Mouse (Mus musculus): ENCODE measurements around the gene Gm20388.

Gene Gm20388

GRCm38 (mm10) chr8:122979424-122979823 is 3068.8 kb downstream of the Gm20388 start:
- intact Hi-C loops (cut with DNase I), result no loop called here

- intact Hi-C loops (cut with DNase I), result no loop called here
Observed at GRCm38 (mm10) chr8:122979865-122980509, 3069.3 kb downstream of the Gm20388 start.

DNA sequence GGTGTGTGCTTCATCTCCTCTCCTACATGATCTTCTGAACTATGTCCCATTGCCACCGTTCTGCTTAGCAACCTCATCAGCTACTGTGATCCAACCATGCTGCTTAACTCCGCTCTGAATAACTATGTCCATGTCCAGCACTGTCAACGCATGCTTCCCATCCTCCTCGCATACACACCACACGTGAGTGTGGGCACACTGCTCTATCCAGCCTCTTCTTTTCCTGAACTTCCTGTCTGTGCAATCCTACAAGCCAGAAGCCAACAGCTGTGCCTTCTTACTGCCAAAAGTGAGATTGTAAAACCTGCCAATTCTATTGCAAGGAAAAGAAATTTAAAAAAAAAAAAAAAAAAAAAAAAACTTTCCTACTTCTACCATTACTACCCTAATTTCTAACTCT is 3071.0 kb downstream of the Gm20388 start:
- intact Hi-C loops (cut with DNase I), result no loop called here

GRCm38 (mm10) chr8:122983178-122983942 is 3072.7 kb downstream of the Gm20388 start:
- intact Hi-C loops (cut with DNase I), result no loop called here

DNA sequence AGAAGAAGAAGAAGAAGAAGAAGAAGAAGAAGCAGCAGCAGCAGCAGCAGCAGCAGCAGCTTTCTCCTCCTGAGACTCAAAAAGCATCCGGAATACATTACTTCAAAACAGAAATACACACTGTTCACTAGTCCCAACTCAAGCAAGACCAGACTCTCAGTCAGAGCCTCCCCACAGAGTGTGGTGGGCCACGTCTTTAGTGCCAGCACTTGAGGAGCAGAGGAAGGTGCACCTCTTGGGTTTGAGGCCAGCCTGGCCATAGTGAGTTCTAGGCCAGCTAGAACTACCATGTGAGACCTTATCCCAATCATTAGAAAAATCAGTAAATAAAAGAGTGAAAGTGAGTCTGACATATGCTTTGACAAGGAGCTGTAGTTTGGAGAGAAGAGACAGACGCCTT is 3073.5 kb downstream of the Gm20388 start:
- intact Hi-C loops (cut with DNase I), result no loop called here

GRCm38 (mm10) chr8:122986501-122987184 is 3076.0 kb downstream of the Gm20388 start:
- intact Hi-C loops (cut with DNase I), result loop anchor here (5.0 kb wide), 1 partner anchor 51 kb away; no protein-coding TSS in a partner anchor

GRCm38 (mm10) chr8:122987255-122987654 is 3076.6 kb downstream of the Gm20388 start:
- intact Hi-C loops (cut with DNase I), result loop anchor here (5.0 kb wide), 1 partner anchor 50 kb away; no protein-coding TSS in a partner anchor

- intact Hi-C loops (cut with DNase I), result loop anchor here (5.0 kb wide), 1 partner anchor 48 kb away; no protein-coding TSS in a partner anchor
Observed at GRCm38 (mm10) chr8:122988955-122989354, 3078.3 kb downstream of the Gm20388 start.

DNA sequence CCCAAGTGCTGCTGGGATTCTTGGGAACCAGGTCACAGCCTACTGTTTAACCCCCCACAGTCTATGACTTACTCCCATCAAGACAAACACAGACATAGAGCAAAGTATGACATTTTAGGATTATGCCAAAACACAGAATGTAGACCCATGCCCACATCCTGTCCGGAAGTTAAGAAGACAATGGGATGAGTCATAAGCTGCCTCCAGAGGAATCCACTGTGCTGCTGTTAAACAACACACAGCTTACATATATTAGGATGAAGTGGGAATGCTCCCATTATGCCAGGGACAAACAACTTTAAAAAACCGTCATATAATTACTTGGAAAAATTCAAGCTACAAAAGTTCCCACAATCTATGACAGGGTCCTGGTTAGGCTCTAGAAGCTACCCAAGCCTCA is 3079.3 kb downstream of the Gm20388 start:
- intact Hi-C loops (cut with DNase I), result loop anchor here (5.0 kb wide), 1 partner anchor 47 kb away; no protein-coding TSS in a partner anchor

DNA sequence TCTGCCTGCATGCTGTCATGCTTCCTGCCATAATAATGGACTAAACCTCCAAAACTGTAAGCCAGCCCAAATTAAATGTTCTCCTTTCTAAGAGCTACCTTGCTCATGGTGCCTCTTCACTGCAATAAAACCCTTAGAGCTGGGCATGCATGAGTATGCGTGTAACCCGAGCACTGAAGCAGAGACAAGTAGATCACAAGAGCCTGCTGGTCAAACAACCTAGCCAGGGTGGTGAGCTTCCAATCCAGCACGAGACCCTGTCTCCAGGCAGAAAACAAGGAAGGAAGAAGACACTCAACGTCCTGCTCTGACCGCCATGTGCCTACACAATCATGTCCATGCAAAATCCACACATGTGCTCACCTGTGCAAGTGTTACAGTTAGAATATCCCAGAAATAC is 3080.7 kb downstream of the Gm20388 start:
- intact Hi-C loops (cut with DNase I), result no loop called here

- intact Hi-C loops (cut with DNase I), result no loop called here
Observed at GRCm38 (mm10) chr8:122992296-122992695, 3081.7 kb downstream of the Gm20388 start.

GRCm38 (mm10) chr8:122993031-122993430 is 3082.4 kb downstream of the Gm20388 start:
- intact Hi-C loops (cut with DNase I), result no loop called here

GRCm38 (mm10) chr8:122993740-122994139 is 3083.1 kb downstream of the Gm20388 start:
- intact Hi-C loops (cut with DNase I), result no loop called here

GRCm38 (mm10) chr8:122997963-122998362 is 3087.3 kb downstream of the Gm20388 start:
- intact Hi-C loops (cut with DNase I), result no loop called here

- intact Hi-C loops (cut with DNase I), result no loop called here
Observed at GRCm38 (mm10) chr8:123000311-123000710, 3089.7 kb downstream of the Gm20388 start.

- intact Hi-C loops (cut with DNase I), result no loop called here
Observed at GRCm38 (mm10) chr8:123004033-123004922, 3093.6 kb downstream of the Gm20388 start.

DNA sequence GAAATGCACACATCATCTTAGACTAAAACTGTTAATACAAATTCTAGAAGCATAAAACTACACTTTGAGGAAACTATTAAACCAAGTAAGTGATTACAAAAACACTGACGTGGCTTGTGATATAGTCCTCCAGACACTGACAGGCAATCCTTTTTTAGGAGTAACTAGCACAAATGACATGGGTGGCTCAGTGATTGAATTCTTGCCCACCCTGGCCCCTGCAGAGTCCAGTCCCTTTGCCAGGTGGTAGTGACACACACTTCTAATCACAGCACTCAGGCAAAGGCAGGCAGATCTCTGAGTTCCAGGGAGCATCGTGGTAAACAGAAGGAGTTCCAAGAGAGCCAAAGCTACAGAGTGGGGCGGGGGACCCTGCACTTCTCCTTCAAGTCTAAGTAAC is 3094.7 kb downstream of the Gm20388 start:
- intact Hi-C loops (cut with DNase I), result no loop called here

- intact Hi-C loops (cut with DNase I), result no loop called here
Observed at GRCm38 (mm10) chr8:123005805-123006204, 3095.2 kb downstream of the Gm20388 start.

GRCm38 (mm10) chr8:123011321-123011720 is 3100.7 kb downstream of the Gm20388 start:
- intact Hi-C loops (cut with DNase I), result no loop called here

DNA sequence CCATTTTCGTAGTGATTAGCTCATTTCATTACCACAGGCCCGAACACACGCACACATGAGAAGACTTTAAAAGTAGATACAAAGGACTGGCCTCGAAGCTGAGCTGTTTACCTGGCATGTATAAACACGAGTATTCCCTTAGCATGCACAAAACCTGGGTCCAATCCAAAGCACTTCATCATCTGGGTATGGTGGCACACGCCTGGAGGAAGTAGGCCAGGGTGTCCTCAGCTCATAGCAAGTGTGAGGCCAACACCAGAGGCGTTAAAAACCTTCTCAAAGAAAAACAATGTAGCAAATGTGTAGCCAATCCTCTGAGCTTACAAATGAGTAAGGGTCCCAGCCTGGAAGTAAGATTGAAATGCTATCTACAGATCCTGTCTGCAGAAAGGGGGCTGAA is 3103.8 kb downstream of the Gm20388 start:
- intact Hi-C loops (cut with DNase I), result no loop called here

- intact Hi-C loops (cut with DNase I), result no loop called here
Observed at GRCm38 (mm10) chr8:123015074-123015473, 3104.4 kb downstream of the Gm20388 start.

Measured in adrenal gland (tissue).